Mouse (Mus musculus) C2C12 (cell line): ENCODE results near the gene Pcyt1b. TPM values are rescaled to one million over a fixed set of nuclear protein-coding genes. Genes with fewer than 3 reads are reported as not detected.

Experiments used
- H3K27me3 ChIP-seq: one replicate; pipeline ENCODE4 v1.6.1; 2011; ENCODE audit not compliant: control insufficient read depth, insufficient read depth, insufficient read length
- H3K36me3 ChIP-seq: one replicate; pipeline ENCODE4 v1.6.1; 2011; ENCODE audit not compliant: control insufficient read depth, insufficient read depth
- H3K4me3 ChIP-seq: one replicate; pipeline ENCODE4 v1.5.1; 2011; ENCODE audit warnings: mild to moderate bottlenecking, control low read depth; ENCODE audit not compliant: poor library complexity, insufficient read depth, severe bottlenecking
- H3K79me2 ChIP-seq: one replicate; pipeline ENCODE4 v1.6.1; 2011; ENCODE audit not compliant: control insufficient read depth, insufficient read depth
- H3K79me3 ChIP-seq: one replicate; pipeline ENCODE4 v1.6.1; 2011; ENCODE audit warnings: low read depth, control low read depth
- H3ac ChIP-seq: one replicate; pipeline ENCODE3; 2011; ENCODE audit warnings: low read depth; ENCODE audit not compliant: control insufficient read depth, insufficient read length
- CEBPB ChIP-seq: IDR thresholded peaks from one replicate; pipeline ENCODE4 v1.6.1; 2011; ENCODE audit warnings: low read depth, mild to moderate bottlenecking, control low read depth, moderate library complexity
- CTCF ChIP-seq: IDR thresholded peaks from one replicate; pipeline ENCODE4 v1.5.1; 2011; ENCODE audit not compliant: control insufficient read depth, insufficient read depth, insufficient read length
- FOSL1 ChIP-seq: IDR thresholded peaks from one replicate; pipeline ENCODE4 v1.8.0; 2011; ENCODE audit warnings: mild to moderate bottlenecking, low read length; ENCODE audit not compliant: poor library complexity, insufficient read depth, severe bottlenecking
- MAX ChIP-seq: IDR thresholded peaks from one replicate; pipeline ENCODE4 v1.6.1; 2011; ENCODE audit warnings: mild to moderate bottlenecking, control low read depth
- MYOD1 ChIP-seq: IDR thresholded peaks from one replicate; pipeline ENCODE4 v1.6.1; 2011; ENCODE audit warnings: low read depth; ENCODE audit not compliant: control insufficient read depth, insufficient read length
- MYOG ChIP-seq: IDR thresholded peaks from one replicate; pipeline ENCODE4 v1.6.1; 2011; ENCODE audit not compliant: control insufficient read depth, insufficient read length; ENCODE audit errors: extremely low read depth
- USF1 ChIP-seq: IDR thresholded peaks from one replicate; pipeline ENCODE4 v1.6.1; 2011; ENCODE audit warnings: low read depth, mild to moderate bottlenecking, control low read depth, moderate library complexity
- polyA plus RNA-seq: library from polyadenylated mRNA; unstranded; fragments of >200 nt; fragmentation: generic; extraction: Trizol; gene quantifications from one replicate; pipeline ENCODE4 v1.2.1, GENCODE M21; 2012; ENCODE audit warnings: missing spikeins

Pcyt1b gene
- polyA plus RNA-seq, 1 experiment, result 2.1 TPM

GRCm38 (mm10) chrX:93644022-93644421 lies 10.6 kb upstream of the Pcyt1b start:
- H3ac ChIP-seq, result no peak overlapping the region
- no peaks in the 10 kb centered on the region for H3K36me3 ChIP-seq
- no peaks in the 10 kb centered on the region for H3K27me3 ChIP-seq
- no peaks in the 10 kb centered on the region for H3K79me3 ChIP-seq
- H3K4me3 ChIP-seq, result no peak overlapping the region
- TF ChIP-seq MYOG (no peak), USF1 (no peak)
- H3K79me2 ChIP-seq, result no peaks in the 10 kb centered on the region

- H3ac ChIP-seq, result no peak overlapping the region
- H3K79me3 ChIP-seq, result no peaks in the 10 kb centered on the region
- TF ChIP-seq MYOD1, result no peak
- no peak for TF ChIP-seq CTCF
- no peak for TF ChIP-seq USF1
- TF ChIP-seq FOSL1, result no peak
- no peak for TF ChIP-seq MYOG
- no peak for TF ChIP-seq MAX
- TF ChIP-seq CEBPB, result no peak
- H3K36me3 ChIP-seq, result no peaks in the 10 kb centered on the region
- no peaks in the 10 kb centered on the region for H3K79me2 ChIP-seq
- no peak overlapping the region for H3K4me3 ChIP-seq
- no peaks in the 10 kb centered on the region for H3K27me3 ChIP-seq
These were observed 3.9 kb upstream of the Pcyt1b start for GRCm38 (mm10) chrX:93650738-93651137.

GRCm38 (mm10) chrX:93655153-93655552 lies 490 bp downstream of the Pcyt1b start:
- Histone ChIP-seq H3K4me3 (no peak overlapping the region), H3K79me2 (no peaks in the 10 kb centered on the region), H3K79me3 (no peaks in the 10 kb centered on the region), H3K27me3 (no peaks in the 10 kb centered on the region), H3K36me3 (no peaks in the 10 kb centered on the region), H3ac (no peak overlapping the region)
- no peak for TF ChIP-seq CEBPB
- no peak for TF ChIP-seq MYOG
- no peak for TF ChIP-seq FOSL1
- no peak for TF ChIP-seq MYOD1
- no peak for TF ChIP-seq CTCF
- TF ChIP-seq USF1, result no peak
- no peak for TF ChIP-seq MAX

GRCm38 (mm10) chrX:93663919-93664586 lies 9.4 kb downstream of the Pcyt1b start:
- Histone ChIP-seq H3K27me3 (no peaks in the 10 kb centered on the region), H3K36me3 (no peaks in the 10 kb centered on the region), H3K79me3 (no peaks in the 10 kb centered on the region), H3ac (no peak overlapping the region), H3K4me3 (no peak overlapping the region), H3K79me2 (no peaks in the 10 kb centered on the region)
- no peak for TF ChIP-seq CEBPB
- TF ChIP-seq CTCF, result no peak
- TF ChIP-seq MYOD1, result no peak
- TF ChIP-seq USF1, result no peak
- no peak for TF ChIP-seq FOSL1
- TF ChIP-seq MYOG, result no peak
- no peak for TF ChIP-seq MAX

- Histone ChIP-seq H3ac (no peak overlapping the region), H3K36me3 (no peaks in the 10 kb centered on the region), H3K79me3 (no peaks in the 10 kb centered on the region), H3K27me3 (no peaks in the 10 kb centered on the region), H3K4me3 (no peak overlapping the region), H3K79me2 (no peaks in the 10 kb centered on the region)
- no peak for TF ChIP-seq USF1
- TF ChIP-seq CTCF, result no peak
- no peak for TF ChIP-seq CEBPB
- no peak for TF ChIP-seq FOSL1
- no peak for TF ChIP-seq MAX
- no peak for TF ChIP-seq MYOD1
- TF ChIP-seq MYOG, result no peak
These were observed 10.1 kb downstream of the Pcyt1b start for GRCm38 (mm10) chrX:93664787-93665186.

GRCm38 (mm10) chrX:93674432-93674831 lies 19.8 kb downstream of the Pcyt1b start:
- Histone ChIP-seq H3K36me3 (no peaks in the 10 kb centered on the region), H3K79me3 (no peaks in the 10 kb centered on the region), H3K4me3 (no peak overlapping the region), H3ac (no peak overlapping the region), H3K27me3 (no peaks in the 10 kb centered on the region), H3K79me2 (no peaks in the 10 kb centered on the region)
- TF ChIP-seq CEBPB, result no peak
